8 mouse cellular contexts compared by ENCODE assay signal in the genomic region with DNA sequence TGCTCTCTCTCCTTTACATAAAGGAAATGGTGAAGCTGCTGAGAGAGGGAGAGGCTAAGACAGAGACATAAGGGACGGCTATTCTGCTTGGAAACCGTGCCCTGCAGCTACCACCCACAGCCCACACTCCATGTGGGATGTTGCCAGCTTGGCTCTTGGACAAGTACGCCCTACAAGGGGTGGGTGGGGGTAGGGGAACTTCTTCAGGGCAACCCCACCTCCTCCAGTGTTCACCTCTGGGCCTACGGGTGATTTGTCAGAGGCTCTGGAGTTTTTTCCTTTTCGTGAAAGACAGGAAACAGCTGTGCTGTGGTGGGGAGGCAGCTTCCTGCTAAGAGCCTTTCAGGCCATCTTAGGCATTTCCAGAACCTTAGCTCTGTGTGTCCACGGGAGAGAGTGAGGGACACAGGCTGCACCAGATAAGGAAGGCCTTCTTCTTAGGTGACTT. TPM values are rescaled to one million over a fixed set of nuclear protein-coding genes. Genes with fewer than 3 reads are reported as not detected.
DNase-seq lines count a peak whose midpoint lies in the region; ATAC-seq and TF ChIP-seq lines count a peak whose summit lies in the region.

No protein-coding gene starts in this region.

- no peaks in the 10 kb centered on the region for H3K4me1 ChIP-seq in heart, embryonic 14.5 days (ENCODE audit: control insufficient read depth in 2 of 2, insufficient read depth in 2 of 2, low read length in 2 of 2)

- H3K4me2 ChIP-seq in heart, embryonic 14.5 days (ENCODE audit: low read length): no peak overlapping the region

- H3K4me3 ChIP-seq in heart, embryonic 14.5 days (ENCODE audit: control insufficient read depth in 1 of 2, insufficient read depth in 1 of 2, low read depth in 1 of 2, low read length in 2 of 2): no peak overlapping the region
- no peak overlapping the region for H3K4me3 ChIP-seq in left cerebral cortex, adult 2 months

- WGBS in heart, embryonic 14.5 days: 28% methylated on average over 6 of the region's 6 CpGs

- H3K27me3 ChIP-seq in heart, embryonic 14.5 days (ENCODE audit: control insufficient read depth, insufficient read depth, low read length): no peaks in the 10 kb centered on the region

- intact Hi-C loops in left cerebral cortex, adult 2 months (cut with DNase I): no loop called here

- ATAC-seq in heart, embryonic 14.5 days (ENCODE audit: insufficient number of reproducible peaks, insufficient read depth, low FRiP score, low read depth): peak; percentile 73
- ATAC-seq in megakaryocyte progenitor cell, adult 5-6 weeks (replicated peaks; ENCODE audit: poor library complexity): peak; percentile 76

- peak; percentile 25 to 48 for DNase-seq in left cerebral cortex, adult 18-20 months (ENCODE audit: low spot score in 2 of 2)
- DNase-seq in left cerebral cortex, adult 11 months (ENCODE audit: low spot score): no peak
- DNase-seq in c-Kit-positive CD71-positive TER-119-positive erythroid progenitor cells, embryonic 14.5 days (ENCODE audit: low spot score): peak; percentile 45
- peak; percentile 17 to 34 for DNase-seq in left cerebral cortex, adult 2 months (ENCODE audit: extremely low spot score in 1 of 2, low spot score in 2 of 2)
- no peak for DNase-seq in adipocyte (ENCODE audit: low spot score)
- no peak for DNase-seq in retina, postnatal 1 day

- H3K9me3 ChIP-seq in heart, embryonic 14.5 days (ENCODE audit: control insufficient read depth, low read length): no peaks in the 10 kb centered on the region

- no peaks in the 10 kb centered on the region for H3K36me3 ChIP-seq in heart, embryonic 14.5 days (ENCODE audit: control insufficient read depth, insufficient read depth, low read length)

- peak overlapping the region; percentile 73 to 83 for H3K27ac ChIP-seq in heart, embryonic 14.5 days (replicated peaks in 1 of 2; ENCODE audit: control insufficient read depth in 1 of 2, insufficient read depth in 1 of 2, low read depth in 2 of 2, low read length in 2 of 2)
- peak overlapping the region; percentile 36 for H3K27ac ChIP-seq in left cerebral cortex, adult 2 months

- TF ChIP-seq CTCF in left cerebral cortex, adult 2 months (IDR thresholded peaks at IDR 0.05): no peak

- H3K9ac ChIP-seq in heart, embryonic 14.5 days (ENCODE audit: low read length): no peak overlapping the region

RNA-seq across cellular contexts. Expression of a gene that starts 17.1 kb away (rescaled TPM):
- total RNA-seq in left cerebral cortex, adult 18-20 months (2021): 10 to 100 TPM; 46.3 to 47.7 TPM
- polyA plus RNA-seq in heart, embryonic 14.5 days (2014; fragmentation: Nextera tagmentation; extraction: Ambion mirVana): 110 and 125 TPM in 2 replicates
- 10 to 100 TPM; 45.2 to 49.7 TPM for total RNA-seq in left cerebral cortex, adult 2 months (2021)
- total RNA-seq in megakaryocyte progenitor cell, adult 5-6 weeks (2015): 105 and 118 TPM in 2 replicates
- total RNA-seq in megakaryocyte progenitor cell, adult 5-6 weeks (2017): 62.4 and 66.8 TPM in 2 replicates

RNA-seq across cellular contexts. Expression of a gene that starts 34.7 kb away (rescaled TPM):
- 1 to 10 TPM; 1.3 TPM for total RNA-seq in left cerebral cortex, adult 18-20 months (2021)
- polyA plus RNA-seq in heart, embryonic 14.5 days (2014; fragmentation: Nextera tagmentation; extraction: Ambion mirVana): not detected in 2 replicates
- total RNA-seq in left cerebral cortex, adult 2 months (2021): 1 to 10 TPM; 1.0 to 1.4 TPM
- not detected in 2 replicates for total RNA-seq in megakaryocyte progenitor cell, adult 5-6 weeks (2015)
- not detected in 2 replicates for total RNA-seq in megakaryocyte progenitor cell, adult 5-6 weeks (2017)

RNA-seq across cellular contexts. Expression of a gene that starts 45.1 kb away (rescaled TPM):
- 10 to 100 TPM; 32.6 to 34.0 TPM for total RNA-seq in left cerebral cortex, adult 18-20 months (2021)
- 24.2 and 24.9 TPM in 2 replicates for polyA plus RNA-seq in heart, embryonic 14.5 days (2014; fragmentation: Nextera tagmentation; extraction: Ambion mirVana)
- total RNA-seq in left cerebral cortex, adult 2 months (2021): 10 to 100 TPM; 35.9 to 36.7 TPM
- total RNA-seq in megakaryocyte progenitor cell, adult 5-6 weeks (2015): 17.4 and 24.1 TPM in 2 replicates
- total RNA-seq in megakaryocyte progenitor cell, adult 5-6 weeks (2017): 26.0 and 26.6 TPM in 2 replicates

Comparison
In these comparisons a context has a peak if more than half of its experiments do, and no peak if none do; other contexts are left out.
1. DNase-seq: peak in left cerebral cortex, adult 18-20 months (2 of 2), c-Kit-positive CD71-positive TER-119-positive erythroid progenitor cells, embryonic 14.5 days (single experiment) and left cerebral cortex, adult 2 months (2 of 2); none in left cerebral cortex, adult 11 months (single experiment), adipocyte (single experiment) and retina, postnatal 1 day (single experiment).